Mouse (Mus musculus): ENCODE data around the gene Pum1.
"Not testable (repeated sequence)": the region's sequence is repeated elsewhere in the genome, so short reads cannot be mapped to it uniquely, and the experiment has no call there.

Pum1 gene

DNA sequence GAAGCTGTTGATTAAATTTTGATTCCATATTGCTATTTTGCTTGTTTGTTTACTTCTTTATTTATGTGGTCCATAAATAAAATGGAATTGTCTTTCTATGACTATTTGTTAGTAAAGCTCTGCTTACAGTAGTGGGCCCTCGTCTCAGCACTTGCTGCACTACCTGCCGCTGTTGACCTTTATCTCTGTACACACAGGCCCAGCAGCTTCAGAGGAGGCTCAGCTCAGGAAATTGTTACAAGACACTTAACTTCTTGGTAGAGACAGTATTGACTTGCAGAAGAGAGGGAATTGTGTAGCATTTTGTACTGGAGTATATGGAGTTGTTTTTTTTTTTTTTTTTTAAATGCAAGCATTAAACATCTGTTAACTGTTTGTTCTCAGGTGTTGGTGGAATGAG, 5.4 kb downstream of the Pum1 start:
- no peak for DNase-seq (ENCODE audit: low spot score)

DNA sequence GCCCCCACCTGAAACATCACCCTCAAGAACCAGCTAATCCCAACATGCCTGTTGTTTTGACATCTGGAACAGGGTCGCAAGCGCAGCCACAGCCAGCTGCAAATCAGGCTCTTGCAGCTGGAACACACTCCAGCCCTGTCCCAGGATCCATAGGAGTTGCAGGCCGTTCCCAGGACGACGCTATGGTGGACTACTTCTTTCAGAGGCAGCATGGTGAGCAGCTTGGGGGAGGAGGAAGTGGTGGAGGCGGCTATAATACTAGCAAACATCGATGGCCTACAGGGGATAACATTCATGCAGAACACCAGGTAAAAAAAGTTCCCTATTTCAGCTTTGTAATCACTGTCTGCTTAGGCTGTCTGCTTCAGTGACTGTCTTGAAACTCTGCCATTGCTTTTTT, 5.9 kb downstream of the Pum1 start:
- no peak for DNase-seq (ENCODE audit: low spot score)

DNA sequence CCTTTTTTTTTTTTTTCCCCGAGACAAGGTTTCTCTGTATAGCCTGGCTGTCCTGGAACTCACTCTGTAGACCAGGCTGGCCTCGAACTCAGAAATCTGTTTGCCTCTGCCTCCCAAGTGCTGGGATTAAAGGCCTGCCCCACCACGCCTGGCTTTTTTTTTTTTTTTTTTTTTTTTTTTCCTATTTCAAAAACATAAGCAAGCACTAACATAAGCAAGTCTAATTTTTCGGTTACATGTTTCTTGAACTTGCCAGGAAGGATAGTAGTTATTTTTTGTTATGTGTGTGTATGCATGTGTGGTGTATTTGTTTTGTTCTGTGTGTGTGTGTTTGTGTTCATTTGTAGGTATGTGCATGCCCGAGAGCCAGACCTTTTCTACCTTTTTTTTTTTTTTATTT, 6.9 kb downstream of the Pum1 start:
- DNase-seq (ENCODE audit: low spot score), result not testable (repeated sequence)

DNA sequence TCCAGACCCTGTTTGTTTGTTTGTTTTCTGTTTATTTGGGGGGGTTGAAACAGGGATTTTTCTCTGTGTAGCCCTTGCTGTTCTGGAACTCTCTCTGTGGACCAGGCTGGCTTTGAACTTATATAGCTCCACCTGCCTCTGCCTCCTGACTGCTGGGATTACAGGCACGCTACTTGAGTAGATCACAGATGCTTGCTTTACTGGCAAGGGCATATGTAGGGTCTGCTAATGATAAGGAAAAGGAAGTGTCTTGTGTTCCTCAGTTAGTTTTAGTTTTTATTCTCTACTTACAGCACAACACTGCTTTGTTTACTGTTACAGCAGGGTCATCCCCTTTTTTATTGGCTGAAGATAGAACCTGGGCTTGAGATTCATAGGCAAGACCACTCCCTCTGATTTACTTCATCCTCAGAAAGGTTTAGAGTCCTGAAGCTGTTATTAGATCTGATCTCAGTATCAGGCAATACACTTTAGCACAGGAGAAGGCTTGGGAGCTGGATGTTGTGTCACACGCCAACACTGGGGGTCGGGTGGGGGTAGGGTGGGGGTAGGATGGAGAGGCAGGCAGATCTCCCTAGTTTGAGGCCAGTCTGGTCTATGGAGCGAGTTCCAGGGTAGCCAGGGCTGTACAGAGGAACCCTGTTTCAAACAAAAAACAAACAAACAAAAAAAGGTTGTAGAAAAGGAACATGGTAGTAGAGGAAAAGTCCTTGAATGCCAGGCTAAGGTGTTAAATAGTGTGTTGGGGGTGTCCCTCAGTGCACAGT, 8.1 kb downstream of the Pum1 start:
- no peak for DNase-seq (ENCODE audit: low spot score)

DNA sequence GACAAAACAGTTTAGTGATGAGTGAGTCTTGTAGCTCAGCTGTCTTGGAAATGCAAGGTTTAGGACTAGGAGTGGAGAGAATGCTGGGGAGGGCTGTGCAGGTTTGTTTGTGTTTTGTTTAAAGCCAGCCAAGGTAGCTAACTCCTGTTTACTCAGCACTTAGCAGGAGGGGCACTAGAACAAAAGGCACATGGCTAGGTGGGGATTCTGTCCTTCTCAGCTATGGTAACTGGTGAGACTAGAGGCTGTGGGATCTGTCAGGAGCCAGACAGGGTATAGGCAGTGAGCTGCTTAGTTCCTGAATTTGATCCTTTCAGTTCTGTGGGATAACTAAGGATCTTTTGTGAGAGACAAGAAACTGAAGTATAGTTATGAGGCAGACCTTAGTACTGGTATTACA, 9.0 kb downstream of the Pum1 start:
- DNase-seq (ENCODE audit: low spot score), result no peak

DNA sequence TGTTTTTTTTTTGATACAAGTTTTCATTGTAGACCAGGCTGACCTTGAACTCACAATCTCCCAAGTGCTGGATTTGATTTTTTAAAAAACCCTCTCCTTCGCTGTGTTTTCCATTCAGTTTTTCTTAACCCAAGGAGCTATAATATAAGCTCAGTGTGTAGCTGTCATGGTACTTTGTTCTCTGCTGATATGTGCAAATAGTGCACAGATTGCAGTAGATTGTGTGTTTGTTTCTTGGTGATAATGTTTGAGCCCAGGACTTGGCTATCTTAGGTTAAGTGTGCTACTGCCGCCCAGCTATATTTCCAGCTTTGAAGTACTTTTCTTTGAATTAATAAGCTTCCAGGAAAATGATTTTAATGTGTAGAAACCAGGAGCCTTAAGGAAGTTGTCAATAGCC, 13.6 kb downstream of the Pum1 start:
- DNase-seq (ENCODE audit: low spot score), result no peak

DNA sequence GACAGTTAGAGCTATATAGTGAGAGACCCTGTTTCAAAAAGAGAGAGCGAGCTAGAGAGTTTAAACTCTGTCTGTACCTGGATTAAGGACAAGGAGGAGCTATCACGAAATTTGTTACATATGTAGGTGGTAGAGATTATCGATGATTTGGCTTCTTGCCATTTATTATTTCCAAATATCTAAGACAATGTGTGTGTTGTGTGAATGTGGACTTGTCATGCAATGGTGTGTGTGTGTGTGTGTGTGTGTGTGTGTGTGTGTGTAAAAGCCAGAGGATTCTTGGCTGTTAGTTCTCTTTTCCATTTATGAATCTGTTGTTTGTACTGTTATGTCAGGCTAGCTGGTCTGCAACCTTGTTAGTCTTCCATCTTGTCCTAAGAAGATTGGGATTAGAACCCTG, 15.0 kb downstream of the Pum1 start:
- DNase-seq (ENCODE audit: low spot score), result no peak

DNA sequence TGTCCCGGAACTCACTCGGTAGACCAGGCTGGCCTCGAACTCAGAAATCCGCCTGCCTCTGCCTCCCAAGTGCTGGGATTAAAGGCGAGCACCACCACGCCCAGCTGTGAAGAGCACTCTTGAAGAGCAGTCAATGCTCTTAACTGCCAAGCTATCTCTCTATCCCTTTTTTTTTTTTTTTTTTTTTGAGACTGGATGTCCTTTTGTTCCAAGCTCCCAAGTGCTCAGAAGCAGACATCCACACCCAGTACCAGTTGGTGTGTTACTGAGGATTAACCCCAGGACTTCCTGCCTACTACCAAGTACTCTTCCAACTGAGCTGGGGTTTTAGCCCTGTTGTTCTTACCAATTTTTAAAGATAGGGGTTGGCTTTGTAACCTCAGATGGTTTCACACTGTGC, 17.6 kb downstream of the Pum1 start:
- no peak for DNase-seq (ENCODE audit: low spot score)

DNA sequence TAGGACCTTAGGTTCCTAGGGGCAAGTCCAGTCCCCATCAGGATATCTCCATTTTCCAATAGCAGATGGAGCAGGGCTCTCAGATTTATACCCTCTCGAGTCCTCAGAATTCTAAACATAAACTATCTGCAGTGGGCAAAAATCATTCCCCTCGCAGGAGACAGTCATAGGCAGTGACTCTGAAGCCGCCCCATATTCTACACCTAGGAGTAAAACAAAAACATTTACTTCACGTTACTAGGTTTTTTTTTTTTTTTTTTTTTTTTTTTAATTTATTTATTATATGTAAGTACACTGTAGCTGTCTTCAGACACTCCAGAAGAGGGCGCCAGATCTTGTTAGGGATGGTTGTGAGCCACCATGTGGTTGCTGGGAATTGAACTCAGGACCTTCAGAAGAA, 19.9 kb downstream of the Pum1 start:
- DNase-seq (ENCODE audit: low spot score), result not testable (repeated sequence)

DNA sequence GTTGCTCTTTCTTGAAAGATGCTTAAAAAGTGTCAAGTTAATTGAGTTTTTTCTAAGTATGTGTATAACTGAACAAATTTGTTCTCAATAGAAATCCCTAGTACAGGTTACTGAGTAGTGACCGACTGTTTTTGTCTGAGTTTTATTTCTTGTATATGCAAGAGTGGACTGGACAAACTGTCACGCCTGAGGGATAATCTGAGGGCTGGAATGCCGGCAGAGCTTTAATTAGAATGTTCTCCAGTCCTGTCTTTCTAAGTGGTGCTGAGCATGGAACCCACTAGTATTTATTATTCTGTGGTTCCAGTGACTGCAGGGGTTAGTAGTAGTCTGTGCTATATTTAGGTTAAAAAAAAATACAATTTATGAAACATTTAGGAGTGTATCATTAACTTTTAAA, 30.8 kb downstream of the Pum1 start:
- DNase-seq (ENCODE audit: low spot score), result no peak

DNA sequence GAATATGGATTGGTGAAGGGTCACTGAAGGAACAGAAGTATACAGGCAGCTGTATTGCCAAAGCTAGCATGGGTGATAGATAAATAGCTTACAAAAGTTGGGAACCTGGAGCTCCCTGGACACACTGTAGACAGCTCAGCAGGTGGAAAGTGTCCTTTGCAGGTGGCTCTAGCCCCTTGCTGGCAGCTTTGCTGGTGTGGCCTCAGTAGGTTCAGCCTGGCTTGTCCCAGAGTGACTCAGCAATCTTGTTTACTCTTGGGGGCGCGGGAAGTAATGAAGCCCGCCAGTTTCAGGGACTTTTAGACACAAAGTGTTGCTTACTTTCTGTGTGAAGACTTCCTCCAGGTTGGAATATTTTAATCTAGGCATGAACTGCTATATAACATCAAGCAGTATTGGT, 31.9 kb downstream of the Pum1 start:
- DNase-seq (ENCODE audit: low spot score), result no peak

DNA sequence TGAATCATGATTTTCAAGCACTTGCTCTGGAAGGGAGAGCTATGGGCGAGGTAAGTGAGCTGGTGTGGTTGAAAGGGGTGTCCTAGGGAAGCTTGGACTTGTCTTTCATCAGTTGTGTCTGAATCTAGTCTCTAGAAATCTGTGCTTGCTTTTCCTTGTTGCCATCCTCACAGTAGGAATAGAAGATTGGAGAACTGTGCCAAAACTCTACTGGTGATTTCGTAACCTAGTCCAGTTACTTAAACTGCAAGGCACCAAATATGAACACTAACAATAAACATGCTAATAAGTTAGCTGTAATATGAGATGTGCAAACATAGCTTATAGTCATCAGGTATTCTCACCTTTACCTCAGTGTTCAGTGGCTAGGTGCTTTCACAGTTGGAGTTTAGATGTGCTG, 37.9 kb downstream of the Pum1 start:
- DNase-seq (ENCODE audit: low spot score), result no peak

DNA sequence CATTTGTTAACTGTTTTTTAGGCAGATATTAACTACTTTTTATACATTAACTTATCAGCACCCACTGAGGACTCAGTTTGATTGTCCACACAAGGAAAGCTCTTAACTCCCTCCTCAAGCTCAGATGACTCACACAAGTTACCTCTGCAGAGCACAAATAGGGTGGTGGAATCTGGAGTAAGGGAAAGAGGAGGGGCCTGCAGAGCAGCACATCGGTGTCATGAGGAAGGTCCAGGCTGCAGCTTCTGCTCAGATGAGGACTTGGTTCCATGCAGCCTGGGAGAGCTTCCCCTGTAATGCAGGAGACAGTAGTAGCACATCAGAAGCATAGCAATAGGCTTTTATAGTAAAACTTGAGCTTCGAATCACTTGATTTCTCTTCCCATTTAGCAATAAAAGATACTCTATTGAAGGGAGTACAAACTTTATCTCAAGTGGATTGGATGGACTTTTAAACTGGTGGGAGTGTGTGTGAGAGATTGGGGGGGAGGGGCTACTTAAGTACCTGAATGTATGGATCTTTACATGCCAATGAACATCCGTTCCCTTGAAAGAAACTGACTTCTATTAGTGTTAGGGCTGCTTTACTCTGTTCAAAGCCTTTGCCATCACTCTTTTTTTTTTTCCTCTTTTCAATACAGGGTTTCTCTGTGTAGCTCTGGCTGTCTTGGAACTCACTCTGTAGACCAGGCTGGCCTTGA, 39.9 kb downstream of the Pum1 start:
- DNase-seq (ENCODE audit: low spot score), result no peak

DNA sequence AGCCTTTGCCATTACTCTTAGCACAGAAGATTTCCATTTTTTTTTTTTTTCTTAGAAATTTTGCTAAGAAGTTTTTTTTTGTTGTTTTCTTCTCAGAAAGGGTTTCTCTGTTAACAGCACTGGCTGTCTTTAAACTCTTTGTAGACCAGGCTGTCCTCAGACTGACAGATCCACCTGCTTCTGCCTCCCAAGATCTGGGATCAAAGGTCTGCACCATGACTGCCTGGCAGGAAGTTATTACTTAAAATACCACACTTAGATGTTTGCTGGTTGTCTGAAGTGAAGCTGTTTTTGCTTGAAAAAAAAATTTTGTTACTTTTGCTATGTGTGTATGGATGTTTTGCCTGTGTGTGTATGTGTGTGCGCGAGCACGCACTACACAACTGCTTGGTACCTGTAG, 40.5 kb downstream of the Pum1 start:
- no peak for DNase-seq (ENCODE audit: low spot score)

DNA sequence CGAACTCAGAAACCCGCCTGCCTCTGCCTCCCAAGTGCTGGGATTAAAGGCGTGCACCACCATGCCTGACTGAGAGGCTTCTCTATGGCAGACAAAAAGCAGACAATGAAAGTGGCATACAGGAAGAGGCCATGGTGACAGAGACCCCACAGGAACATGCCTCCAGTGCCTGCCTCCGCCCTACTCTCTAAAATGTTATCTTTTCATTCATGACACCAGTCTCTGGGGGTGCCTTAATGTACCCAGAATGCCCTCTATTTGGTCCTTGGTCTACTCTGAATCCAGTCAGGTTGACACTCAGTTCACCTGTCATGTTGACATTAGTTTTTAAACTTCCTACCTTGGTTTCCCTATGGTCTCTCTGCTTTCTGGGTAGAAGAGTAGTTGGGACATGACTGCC, 41.5 kb downstream of the Pum1 start:
- DNase-seq (ENCODE audit: low spot score), result no peak

DNA sequence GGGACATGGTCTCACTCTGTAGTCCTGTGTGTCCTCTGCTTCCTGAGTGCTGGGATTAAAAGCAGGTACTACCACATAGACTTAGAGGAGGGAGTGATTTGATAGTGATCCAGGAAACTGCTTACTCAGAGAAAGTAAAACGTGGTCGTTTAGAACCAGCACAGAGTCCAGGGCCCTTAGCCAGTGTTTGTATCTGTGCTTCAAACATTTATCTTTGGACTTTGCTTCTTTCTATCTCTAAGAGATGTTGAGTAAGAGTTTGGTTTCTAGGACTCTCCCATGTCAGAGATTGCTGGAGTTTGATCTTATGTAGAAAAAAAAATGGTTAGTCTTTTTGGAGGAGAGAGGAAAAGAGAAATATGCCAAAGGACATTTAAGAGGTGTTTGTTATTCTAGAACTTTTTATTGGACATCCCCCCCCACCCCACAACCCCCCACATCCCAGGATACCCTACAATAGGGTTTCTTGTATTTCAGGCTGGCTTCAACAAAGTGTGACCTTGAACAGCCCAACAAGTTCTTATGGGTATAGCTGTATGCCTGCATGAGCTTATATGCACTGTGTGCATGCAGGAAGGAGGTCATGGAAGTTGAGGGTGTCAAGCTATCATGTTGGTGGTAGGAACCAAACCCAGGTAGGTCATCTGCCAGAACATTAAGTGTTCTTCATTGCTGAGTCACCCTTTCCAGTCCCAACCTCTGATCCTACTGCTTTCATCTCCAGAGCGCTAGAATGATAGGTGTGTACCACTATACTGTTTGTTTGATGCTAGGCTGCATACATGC, 43.3 kb downstream of the Pum1 start:
- no peak for DNase-seq (ENCODE audit: low spot score)

DNA sequence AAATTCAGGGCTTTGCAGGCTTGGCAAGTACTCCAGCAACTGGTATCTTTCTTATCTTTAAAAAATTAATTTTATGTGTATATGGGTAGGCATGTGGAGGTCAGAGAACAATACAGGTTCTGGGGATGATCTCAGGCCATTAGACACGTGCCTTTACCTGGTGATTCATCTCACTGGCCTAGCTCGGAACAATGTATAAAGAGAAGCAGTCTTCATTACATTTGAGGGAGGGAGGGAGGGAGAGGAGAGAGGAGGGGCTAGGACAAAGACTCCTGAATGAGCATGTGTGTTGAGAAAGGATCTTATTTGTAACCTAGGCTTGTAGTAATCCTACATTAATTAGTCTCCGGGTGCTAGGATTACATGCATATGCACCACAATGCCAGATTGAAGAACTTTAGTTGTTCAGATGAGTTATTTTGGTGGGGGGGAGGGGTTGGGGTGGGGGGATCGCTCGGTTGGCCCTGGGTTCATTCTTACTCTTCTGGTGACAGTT, 48.3 kb downstream of the Pum1 start:
- no peak for DNase-seq (ENCODE audit: low spot score)

DNA sequence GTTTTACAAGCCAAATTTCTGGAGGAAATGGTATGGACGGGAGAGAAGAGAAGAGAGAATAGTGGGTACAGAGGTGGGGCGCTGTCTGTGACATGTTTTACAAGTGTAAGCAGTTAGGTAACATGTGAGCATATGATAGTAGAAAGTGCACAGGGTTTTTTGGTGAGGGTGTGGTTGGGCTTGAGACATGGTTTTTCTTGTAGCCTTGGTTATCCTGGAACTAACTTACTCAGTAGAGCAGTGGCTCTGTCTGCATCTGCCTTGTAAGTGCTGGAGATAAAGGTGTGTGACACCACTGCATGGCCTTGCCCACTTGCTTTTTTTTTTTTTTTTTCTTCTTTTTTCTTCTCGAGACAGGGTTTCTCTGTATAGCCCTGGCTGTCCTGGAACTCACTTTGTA, 49.2 kb downstream of the Pum1 start:
- DNase-seq (ENCODE audit: low spot score), result no peak

DNA sequence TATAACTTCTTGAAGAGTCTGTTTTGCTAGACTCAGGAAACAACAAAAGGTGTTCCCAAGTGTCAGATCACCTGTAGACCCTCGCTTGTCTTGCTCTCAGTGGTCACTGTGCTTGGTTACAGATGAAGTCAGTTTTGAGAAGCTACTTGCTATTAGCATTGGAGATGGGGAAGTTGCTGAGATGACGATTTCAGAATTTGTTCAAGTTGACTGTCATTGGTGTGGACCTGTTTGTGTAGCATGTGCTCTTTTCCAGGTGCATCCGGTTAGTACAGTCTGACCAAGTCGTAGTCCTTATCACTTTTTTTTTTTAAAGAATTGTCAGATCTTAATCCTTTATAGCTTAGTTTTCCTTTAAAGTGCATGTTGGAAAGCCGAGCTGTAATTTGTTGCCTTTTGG, 50.3 kb downstream of the Pum1 start:
- no peak for DNase-seq (ENCODE audit: low spot score)

DNA sequence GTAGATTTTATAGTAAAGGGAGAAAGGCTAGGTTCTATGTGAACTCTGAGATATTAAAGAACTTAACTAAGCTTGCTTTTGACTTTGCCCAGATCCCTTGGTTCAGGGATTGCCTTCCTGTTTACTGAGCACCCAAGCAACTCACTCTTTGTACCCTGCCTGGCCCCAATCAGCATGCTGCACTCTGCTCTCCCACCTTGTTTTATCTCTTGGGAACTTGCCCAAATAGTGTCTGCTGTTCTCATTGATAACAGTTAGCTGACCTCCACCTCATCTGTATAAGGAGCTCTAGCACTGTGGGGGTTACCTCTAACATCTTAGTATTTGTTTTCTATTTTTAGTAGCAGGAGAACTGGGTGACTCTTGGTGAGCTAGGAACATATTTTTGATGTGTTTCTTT, 52.0 kb downstream of the Pum1 start:
- DNase-seq (ENCODE audit: low spot score), result no peak

DNA sequence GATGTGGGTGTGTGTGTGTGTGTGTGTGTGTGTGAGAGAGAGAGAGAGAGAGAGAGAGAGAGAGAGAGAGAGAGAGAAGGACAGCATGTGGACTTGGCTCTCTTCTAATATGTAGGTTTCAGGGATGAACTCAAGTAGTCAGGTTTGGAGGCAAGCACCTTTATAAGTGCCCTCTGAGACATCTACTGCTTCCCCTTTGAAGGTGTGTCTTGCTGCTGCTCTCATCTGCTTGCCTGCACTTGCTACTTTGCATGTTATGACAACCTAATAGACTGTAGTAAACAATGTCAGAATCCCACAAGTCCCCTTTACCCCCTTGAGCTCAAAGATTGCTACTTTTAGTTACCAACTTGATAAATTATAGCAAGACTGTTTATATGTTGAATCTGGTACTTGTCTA, 52.5 kb downstream of the Pum1 start:
- no peak for DNase-seq (ENCODE audit: low spot score)

DNA sequence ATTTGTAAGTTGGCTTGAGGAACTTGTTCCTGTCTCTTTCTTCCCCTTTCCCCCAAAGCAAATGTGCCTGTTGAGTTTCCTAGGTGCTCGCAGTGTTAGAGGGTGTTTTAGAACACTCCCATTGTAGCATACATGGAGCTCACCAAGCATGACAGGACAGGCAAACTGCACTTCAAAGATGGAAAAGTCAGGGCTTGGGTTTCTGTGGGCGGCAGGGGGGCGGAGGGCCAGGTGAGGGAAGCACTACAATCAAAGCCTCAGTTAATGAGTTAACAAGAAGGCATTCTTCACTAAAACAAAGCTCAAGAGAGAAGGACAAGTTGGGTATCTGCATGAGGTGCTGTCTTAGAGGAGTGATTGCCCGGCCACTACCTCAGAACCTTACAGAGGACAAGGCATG, 56.2 kb downstream of the Pum1 start:
- DNase-seq (ENCODE audit: low spot score), result no peak

DNA sequence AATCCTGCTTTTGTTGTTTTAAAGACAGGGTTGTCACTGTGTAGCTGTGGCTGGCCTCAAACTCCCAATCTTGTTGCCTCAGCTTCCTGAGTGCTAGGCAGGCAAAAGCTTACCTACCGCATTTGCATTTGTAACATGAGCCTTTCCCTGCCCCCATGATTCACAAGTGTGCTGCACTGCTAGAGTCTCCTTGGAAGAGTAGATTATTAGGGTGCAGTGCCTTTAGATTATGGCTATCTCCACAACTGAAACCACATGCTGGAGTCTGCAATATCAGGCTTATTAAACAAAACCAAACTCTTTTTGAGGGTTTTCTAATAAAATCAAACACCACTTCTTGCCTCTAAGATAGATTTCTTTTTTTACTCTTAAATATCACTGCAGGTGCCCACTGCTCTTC, 59.5 kb downstream of the Pum1 start:
- DNase-seq (ENCODE audit: low spot score), result peak; percentile 38
